Mouse (Mus musculus) urinary bladder, postnatal 14 days (tissue): Measurements from ENCODE around the gene Dlx4.
A peak's percentile ranks its signal among the peaks of the same experiment; 100 is the strongest.

ENCODE experiments used
- DNase-seq: peaks from one replicate; pipeline ENCODE4 v3.0.0; 2021; ENCODE audit warnings: low spot score

Dlx4 gene

GRCm38 (mm10) chr11:95145851-95146403, at the start of gene Dlx4:
Dlx4 (minus strand) TSS chr11:95146263.
- DNase-seq: peak; percentile 61

- no peak for DNase-seq
Measured at GRCm38 (mm10) chr11:95189863-95190262, 43.8 kb upstream of the Dlx4 start.

GRCm38 (mm10) chr11:95186826-95187225, 40.8 kb upstream of the Dlx4 start:
- no peak for DNase-seq

- no peak for DNase-seq
Measured at GRCm38 (mm10) chr11:95185700-95186099, 39.6 kb upstream of the Dlx4 start.

- DNase-seq: no peak
Measured at GRCm38 (mm10) chr11:95184561-95184960, 38.5 kb upstream of the Dlx4 start.

GRCm38 (mm10) chr11:95179311-95179710, 33.2 kb upstream of the Dlx4 start:
- no peak for DNase-seq

GRCm38 (mm10) chr11:95165857-95166256, 19.8 kb upstream of the Dlx4 start:
- no peak for DNase-seq

- DNase-seq: no peak
Measured at GRCm38 (mm10) chr11:95161708-95162107, 15.6 kb upstream of the Dlx4 start.

- DNase-seq: no peak
Measured at GRCm38 (mm10) chr11:95160693-95161092, 14.6 kb upstream of the Dlx4 start.

GRCm38 (mm10) chr11:95159763-95160371, 13.8 kb upstream of the Dlx4 start:
- no peak for DNase-seq

- DNase-seq: no peak
Measured at GRCm38 (mm10) chr11:95157872-95158271, 11.8 kb upstream of the Dlx4 start.

- DNase-seq: no peak
Measured at GRCm38 (mm10) chr11:95157356-95157755, 11.3 kb upstream of the Dlx4 start.

GRCm38 (mm10) chr11:95155511-95155910, 9.4 kb upstream of the Dlx4 start:
- DNase-seq: no peak

- DNase-seq: no peak
Measured at GRCm38 (mm10) chr11:95153681-95154080, 7.6 kb upstream of the Dlx4 start.

- peak; percentile 18 for DNase-seq
Measured at GRCm38 (mm10) chr11:95153116-95153515, 7.1 kb upstream of the Dlx4 start.

GRCm38 (mm10) chr11:95150269-95151049, 4.4 kb upstream of the Dlx4 start:
- DNase-seq: no peak

- no peak for DNase-seq
Measured at GRCm38 (mm10) chr11:95149462-95150268, 3.6 kb upstream of the Dlx4 start.

GRCm38 (mm10) chr11:95148754-95149153, 2.7 kb upstream of the Dlx4 start:
- DNase-seq: no peak

GRCm38 (mm10) chr11:95144946-95145483, 1.0 kb downstream of the Dlx4 start:
- no peak for DNase-seq

- DNase-seq: no peak
Measured at GRCm38 (mm10) chr11:95144091-95144945, 1.7 kb downstream of the Dlx4 start.

GRCm38 (mm10) chr11:95143663-95144062, 2.4 kb downstream of the Dlx4 start:
- no peak for DNase-seq
